Mouse (Mus musculus) ovary, postnatal 10 days (tissue): ENCODE results near the gene Nom1.

Source experiments
- DNase-seq: peaks from one replicate; pipeline ENCODE4 v3.0.0; 2022; ENCODE audit warnings: low spot score

Nom1 gene

GRCm38 (mm10) chr5:29470851-29471394 lies 36.5 kb downstream of the Nom1 start:
- no peak for DNase-seq

GRCm38 (mm10) chr5:29471396-29471795 lies 36.9 kb downstream of the Nom1 start:
- DNase-seq = no peak

- DNase-seq = no peak
Observed at GRCm38 (mm10) chr5:29471855-29472665, 37.6 kb downstream of the Nom1 start.

GRCm38 (mm10) chr5:29473551-29474245 lies 39.2 kb downstream of the Nom1 start:
- DNase-seq = no peak

GRCm38 (mm10) chr5:29474246-29474960 lies 39.9 kb downstream of the Nom1 start:
- DNase-seq = no peak

GRCm38 (mm10) chr5:29475041-29475440 lies 40.6 kb downstream of the Nom1 start:
- DNase-seq = no peak

- DNase-seq = no peak
Observed at GRCm38 (mm10) chr5:29475556-29475955, 41.1 kb downstream of the Nom1 start.

- DNase-seq = no peak
Observed at GRCm38 (mm10) chr5:29476021-29476420, 41.6 kb downstream of the Nom1 start.

GRCm38 (mm10) chr5:29477474-29478207 lies 43.2 kb downstream of the Nom1 start:
- no peak for DNase-seq

GRCm38 (mm10) chr5:29478208-29479197 lies 44.0 kb downstream of the Nom1 start, which contains the start of gene Mnx1:
Mnx1 (minus strand) TSS chr5:29478470.
- DNase-seq = no peak

- DNase-seq = no peak
Observed at GRCm38 (mm10) chr5:29479198-29479593, 44.7 kb downstream of the Nom1 start.

GRCm38 (mm10) chr5:29483801-29484200 lies 49.3 kb downstream of the Nom1 start:
- no peak for DNase-seq

- DNase-seq = no peak
Observed at GRCm38 (mm10) chr5:29484965-29485940, 50.8 kb downstream of the Nom1 start.

GRCm38 (mm10) chr5:29485941-29486320 lies 51.5 kb downstream of the Nom1 start:
- no peak for DNase-seq

GRCm38 (mm10) chr5:29487321-29487720 lies 52.9 kb downstream of the Nom1 start:
- DNase-seq = no peak

- no peak for DNase-seq
Observed at GRCm38 (mm10) chr5:29507013-29507412, 72.5 kb downstream of the Nom1 start.
